Mouse (Mus musculus): ENCODE data around the gene Lhx5.

The Lhx5 gene

GRCm38 (mm10) chr5:120433135-120433760 lies 1.7 kb downstream of the Lhx5 start:
- no peak for DNase-seq

GRCm38 (mm10) chr5:120434231-120434735 lies 2.8 kb downstream of the Lhx5 start:
- DNase-seq: no peak

DNA sequence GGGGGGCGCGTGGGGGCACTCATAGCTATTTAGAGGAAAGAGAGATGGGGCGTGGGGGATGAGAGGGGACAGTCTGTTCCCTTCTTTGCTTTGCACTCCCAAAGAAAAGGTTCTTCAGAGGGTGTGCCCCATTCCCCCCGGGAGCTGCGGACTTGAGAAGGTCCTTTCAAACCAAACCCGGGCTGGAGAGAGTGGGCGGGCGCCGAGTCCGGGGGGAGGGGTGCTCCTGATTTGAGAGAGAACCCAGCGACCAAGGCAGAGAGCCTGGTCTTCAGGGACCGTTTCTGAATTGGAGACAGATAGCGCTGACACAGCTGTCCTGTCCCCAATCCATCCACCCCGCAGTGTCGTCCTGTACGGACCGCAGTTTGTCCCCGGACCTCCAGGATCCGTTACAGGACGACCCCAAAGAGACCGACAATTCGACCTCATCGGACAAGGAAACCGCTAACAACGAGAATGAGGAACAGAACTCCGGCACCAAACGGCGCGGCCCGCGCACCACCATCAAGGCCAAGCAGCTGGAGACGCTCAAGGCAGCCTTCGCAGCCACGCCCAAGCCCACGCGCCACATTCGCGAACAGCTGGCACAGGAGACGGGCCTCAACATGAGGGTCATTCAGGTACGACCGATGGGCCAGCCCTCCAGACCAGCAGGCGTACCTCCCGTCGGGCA lies 3.6 kb downstream of the Lhx5 start:
- no peak for DNase-seq

DNA sequence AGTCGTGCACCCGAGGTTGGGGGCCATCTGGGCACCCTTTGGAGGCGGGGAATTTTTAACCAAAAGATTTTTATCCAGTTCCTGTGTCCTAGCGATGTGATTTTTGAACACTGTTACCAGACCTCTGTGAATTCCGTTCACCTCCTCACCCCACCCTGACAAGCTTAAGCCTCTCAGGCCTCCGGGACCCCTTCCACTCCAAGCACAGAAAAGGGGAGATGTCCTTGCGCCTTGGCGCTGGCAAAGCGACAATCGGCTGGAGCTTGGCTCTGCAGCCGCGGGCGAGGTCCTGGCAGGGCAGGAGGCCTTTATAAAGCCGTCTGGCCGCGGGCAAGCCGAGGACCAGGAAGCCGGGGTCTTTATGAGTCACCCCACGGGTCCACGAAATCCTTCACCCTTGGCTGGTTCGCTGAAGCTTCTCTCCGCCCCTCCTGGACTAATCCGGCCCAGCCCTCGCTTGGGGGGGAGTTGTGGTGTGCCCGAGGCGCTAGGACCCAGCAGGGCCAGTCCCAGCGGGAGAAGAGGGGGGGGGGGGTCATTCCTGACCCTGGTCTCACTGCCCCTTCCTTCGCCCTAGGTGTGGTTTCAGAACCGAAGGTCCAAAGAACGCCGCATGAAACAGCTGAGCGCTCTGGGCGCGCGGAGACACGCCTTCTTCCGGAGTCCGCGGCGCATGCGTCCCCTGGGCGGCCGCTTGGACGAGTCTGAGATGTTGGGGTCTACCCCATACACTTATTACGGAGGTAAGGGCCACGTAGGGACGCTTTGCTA lies 4.4 kb downstream of the Lhx5 start:
- no peak for DNase-seq

- DNase-seq: no peak
Measured at GRCm38 (mm10) chr5:120436885-120437495, 5.5 kb downstream of the Lhx5 start.

GRCm38 (mm10) chr5:120437539-120437938 lies 6.0 kb downstream of the Lhx5 start:
- DNase-seq: no peak

GRCm38 (mm10) chr5:120437986-120438385 lies 6.5 kb downstream of the Lhx5 start:
- DNase-seq: no peak

DNA sequence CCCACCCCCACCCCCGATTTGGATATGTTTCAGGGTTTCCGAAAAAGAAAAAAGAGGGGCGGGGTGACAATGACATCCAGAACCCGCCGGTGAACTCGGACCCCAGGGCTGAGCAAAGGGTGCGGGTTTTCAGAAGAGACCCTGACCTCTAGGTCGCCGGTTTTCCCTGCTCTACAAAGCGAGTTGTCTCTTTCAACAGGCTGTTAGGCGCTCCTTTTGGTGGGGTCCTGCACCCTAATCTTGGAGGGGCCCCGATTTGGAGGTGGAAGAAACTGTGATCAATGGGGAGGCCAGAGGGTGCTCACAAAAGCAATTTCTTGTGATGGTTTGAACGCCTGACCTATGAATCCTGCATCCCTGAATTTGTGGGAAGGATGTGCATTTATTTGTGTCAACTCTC lies 7.0 kb downstream of the Lhx5 start:
- DNase-seq: no peak

DNA sequence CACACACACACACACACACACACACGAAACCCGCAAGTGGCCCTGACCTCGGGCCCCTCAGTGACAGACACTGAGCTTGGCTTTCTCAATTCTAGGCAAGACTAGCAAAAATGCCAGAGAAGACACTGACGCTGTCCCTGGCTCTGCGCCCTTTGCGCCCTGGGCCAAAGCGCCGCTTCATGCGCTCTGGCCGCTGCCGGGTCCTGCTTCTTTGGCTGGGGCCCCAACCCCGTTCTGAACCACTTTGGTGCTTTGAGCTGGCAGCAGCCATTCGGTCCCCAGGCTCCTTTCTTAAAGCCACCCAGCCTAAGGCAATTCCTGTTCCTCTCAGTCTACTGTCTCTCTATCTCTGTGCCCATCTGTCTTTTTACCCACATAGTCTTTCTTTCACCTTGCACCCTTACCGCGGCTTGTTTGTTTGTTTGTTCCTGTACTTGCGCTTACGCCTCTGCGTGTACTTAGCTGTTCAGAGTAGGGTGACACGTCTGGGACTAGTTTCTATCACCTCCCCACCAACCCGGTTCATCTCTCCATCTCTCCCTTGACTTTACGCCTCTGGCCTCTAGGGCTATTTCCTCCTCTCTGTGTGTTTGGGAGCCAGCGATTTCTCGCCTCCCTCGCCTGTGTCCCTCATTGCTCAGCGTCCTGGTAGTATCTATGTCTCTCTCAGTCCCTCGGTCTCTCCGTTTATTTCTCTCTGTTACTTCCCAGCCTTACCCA lies 7.7 kb downstream of the Lhx5 start:
- DNase-seq: no peak

- DNase-seq: no peak
Measured at GRCm38 (mm10) chr5:120439887-120440670, 8.6 kb downstream of the Lhx5 start.

DNA sequence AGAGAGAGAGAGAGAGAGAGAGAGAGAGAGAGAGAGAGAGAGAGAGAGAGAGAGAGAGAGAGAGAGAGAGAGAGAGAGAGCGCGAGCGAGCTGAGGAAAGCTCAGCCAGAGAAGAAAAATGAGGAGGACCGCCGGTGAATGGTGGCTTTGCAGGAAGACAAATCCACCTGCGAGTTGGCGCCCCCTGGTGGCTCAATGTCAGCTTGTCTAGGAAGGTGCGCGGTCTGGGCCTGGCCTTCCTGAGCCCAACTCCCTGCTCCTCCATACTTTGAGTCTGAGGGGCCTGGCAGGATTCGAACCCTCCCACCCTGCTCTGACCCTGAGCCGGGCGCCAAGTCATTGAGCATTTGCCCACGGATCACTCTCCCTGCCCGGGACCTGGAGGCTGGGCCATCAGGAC lies 9.2 kb downstream of the Lhx5 start:
- peak; percentile 80 for DNase-seq

DNA sequence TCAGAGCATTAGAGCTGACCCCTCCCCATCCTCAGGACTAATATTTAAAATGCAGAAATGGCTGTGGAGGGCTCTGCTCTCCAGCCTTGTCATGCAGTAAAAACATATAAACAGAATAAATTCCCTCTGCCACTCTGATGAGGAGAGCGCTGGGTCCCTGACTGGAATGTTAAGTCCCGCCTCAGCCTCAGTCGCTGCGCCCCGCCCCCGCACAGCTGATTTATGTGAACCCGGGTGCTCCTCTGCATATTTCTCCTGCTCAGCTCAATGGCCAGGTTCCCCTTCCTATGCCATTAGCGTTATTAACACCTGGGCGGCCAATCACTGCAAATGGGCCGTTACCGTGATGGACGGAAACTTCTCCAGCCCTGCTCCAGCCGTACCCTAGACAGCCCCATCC lies 15.8 kb downstream of the Lhx5 start:
- DNase-seq: no peak

GRCm38 (mm10) chr5:120454756-120455337 lies 23.3 kb downstream of the Lhx5 start:
- DNase-seq: no peak

DNA sequence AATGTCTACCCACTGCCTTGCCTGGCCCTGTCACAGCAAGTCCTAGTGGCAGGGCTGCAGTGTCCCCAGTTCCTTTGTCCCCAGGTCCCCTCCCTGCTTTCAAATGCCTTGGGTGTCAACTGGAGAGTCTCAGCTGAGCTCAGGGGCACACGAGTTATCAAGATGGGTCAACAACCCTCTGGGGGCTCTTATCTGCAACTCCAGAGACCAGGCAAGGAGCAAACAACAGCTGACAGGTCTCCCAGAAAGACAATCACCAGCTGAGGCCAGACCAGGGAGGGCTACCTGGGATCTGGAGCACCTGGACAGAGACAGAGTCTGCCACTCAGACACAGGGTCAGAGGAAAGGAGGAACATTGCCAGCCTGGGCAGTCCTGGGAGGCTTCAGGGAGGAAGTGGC lies 24.8 kb downstream of the Lhx5 start:
- no peak for DNase-seq

DNA sequence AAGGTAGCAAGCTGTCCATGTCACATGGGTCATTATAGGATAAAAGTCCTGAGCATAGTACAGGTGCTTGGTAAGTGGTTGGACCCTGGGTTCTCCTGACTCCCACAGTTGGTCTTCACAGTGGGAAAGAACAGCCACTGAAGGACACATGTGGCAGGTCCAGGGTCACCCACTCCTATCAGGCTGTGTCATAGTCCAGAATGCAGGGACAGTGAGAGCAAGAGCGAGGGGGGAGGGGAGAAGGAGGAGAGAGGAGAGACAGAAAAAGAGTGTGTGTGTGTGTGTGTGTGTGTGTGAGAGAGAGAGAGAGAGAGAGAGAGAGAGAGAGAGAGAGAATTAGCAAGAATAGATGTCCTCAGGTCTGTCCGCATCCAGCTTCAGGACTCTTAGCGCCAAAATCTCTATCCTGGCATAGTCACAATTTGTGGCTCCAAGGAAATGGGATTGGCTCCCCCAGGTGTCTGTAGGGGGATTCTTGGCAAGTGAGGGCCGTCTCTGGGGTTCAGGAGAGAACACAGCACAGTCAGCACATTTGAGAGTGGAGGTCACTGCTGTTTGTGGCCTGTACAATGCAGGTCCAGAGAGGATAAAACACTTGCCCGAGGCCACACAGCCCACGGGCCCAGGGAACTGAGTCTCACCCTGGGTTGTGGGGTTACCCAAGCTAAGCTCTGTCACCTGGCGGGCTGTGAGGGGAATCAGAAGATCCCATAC lies 25.5 kb downstream of the Lhx5 start:
- no peak for DNase-seq

DNA sequence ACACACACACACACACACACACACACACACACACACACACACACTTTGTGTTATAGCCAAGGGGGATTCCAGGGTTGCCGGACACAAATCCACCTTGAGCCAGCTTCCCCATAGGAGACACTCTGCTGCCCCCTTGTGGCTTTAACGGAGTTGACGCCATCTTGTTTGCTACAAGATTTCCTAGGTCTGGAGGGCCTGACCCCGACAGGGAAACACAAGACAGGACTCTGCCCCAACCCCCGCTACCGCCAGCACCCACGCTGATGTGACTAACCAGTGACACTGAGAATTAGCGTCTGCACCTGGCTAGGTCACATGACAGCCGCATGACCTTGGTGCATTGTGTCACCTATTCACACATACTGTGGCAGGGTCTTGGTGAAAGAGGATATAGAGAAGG lies 26.1 kb downstream of the Lhx5 start:
- no peak for DNase-seq

GRCm38 (mm10) chr5:120459133-120459532 lies 27.6 kb downstream of the Lhx5 start:
- no peak for DNase-seq

DNA sequence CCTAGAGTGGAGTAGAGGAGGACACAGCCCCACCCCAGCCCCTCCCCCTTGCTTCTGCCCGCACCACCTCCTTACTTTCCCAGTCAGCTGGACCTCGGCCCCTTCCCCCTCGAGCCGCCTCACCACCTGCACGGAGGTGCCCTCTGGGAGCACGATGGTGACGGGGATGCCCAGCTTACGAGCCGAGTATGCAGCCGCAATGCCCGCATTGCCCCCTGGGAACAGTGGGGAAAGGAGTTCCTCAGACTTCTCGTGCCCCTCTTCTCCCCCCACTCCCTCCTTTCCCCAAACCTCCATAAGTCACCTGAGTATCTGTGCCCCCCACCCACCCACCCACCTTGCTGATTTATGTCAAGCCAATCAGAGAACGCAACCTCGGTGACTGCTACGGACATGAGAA lies 30.4 kb downstream of the Lhx5 start:
- DNase-seq: no peak

- no peak for DNase-seq
Measured at GRCm38 (mm10) chr5:120464321-120464720, 32.8 kb downstream of the Lhx5 start.

GRCm38 (mm10) chr5:120465062-120465461 lies 33.6 kb downstream of the Lhx5 start:
- DNase-seq: no peak

DNA sequence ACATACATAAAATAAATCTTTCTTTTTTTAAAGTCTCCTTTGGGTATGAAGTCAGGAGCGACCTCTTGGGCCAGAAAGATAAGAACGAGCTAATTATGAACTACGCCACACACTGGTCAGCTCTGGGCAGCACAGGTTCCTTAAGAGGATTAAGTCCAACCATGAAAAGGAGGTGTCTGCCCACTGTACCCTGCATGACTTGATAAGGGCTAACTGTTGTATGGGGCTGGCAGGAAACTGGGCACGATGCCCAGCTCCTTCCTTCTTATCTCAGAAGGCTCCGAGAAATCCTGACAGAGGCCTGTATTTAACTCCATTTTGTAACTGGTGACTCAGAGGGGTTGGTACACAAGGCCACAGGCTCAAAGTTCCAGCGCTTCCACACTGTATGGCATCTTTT lies 34.4 kb downstream of the Lhx5 start:
- no peak for DNase-seq

All from right cerebral cortex, postnatal 25 days (tissue).